Mouse (Mus musculus) adrenal gland, adult 10 weeks (tissue): Measurements from ENCODE around the gene Zbtb42. TPM values are rescaled to one million over a fixed set of nuclear protein-coding genes. Genes with fewer than 3 reads are reported as not detected.

Experiments
- polyA plus RNA-seq: library from polyadenylated mRNA; stranded (reverse); fragments of 350-450 nt; fragmentation: Illumina TruSeq; extraction: RNeasy Lipid Tissue Mini Kit (QIAGEN cat#74804); gene quantifications from one replicate; pipeline ENCODE4 v1.2.3, GENCODE M21; 2014; ENCODE audit warnings: low read depth, low replicate concordance

Zbtb42 gene
- polyA plus RNA-seq = 0.58 TPM

DNA sequence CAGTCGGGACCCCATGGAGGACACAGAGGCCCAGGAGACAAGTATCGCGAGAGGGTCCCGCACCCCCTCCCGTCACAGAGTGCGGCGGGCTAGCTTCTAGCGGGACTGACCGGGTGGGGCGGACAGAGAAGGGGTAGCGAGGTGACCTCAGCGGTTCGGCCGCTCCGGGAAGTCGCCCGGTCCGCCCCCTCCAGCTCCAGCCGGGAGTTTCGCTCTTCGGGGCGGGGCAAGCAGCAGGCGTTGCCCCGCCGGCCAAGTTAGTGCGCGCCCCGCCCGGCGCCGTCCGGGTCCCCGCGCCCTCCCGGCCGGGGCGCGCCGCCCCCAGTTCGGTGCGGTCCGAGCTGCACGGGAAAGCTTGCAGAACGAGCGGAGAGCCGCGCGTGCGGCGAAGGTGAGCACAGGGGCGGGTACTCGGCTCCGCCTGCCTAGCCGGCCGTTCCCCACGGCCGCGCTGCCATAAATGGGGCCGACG, at the start of gene Zbtb42:
Gene Zbtb42 (plus strand): TSS at position 274 of the 472 bp plus-strand sequence.

DNA sequence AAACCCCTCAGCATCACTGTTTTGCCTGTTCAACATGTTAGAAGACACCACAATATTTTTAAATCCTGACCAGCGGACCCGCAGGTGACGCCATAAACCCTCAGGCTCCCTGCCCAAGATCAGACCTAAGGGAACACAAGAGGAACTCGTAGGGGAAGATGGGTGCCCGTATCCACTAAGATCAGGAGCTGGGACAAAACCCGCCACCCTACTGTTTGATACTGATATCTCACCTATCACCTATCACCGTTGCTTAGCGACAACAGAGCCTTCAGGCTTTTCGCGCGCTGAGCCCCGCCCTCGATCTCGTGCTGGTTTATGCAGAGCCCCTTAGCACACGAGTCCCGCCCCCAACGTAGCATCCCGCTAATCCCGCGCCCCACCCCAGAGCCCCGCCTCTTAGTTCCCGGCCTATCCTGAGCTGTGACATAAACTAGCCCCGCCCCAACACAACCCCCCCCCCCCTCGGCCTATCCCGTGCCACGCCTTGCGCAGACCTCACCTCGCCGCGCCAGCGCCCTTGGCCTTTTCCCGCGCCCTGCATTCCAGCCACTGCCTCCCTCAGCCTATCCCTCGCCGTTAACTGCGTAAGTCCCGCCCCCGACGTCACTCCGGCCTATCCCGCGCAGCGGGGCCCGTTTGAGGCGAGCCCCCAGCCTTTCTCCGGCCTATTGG, 34.3 kb upstream of the Zbtb42 start, which contains the start of gene Siva1:
Gene Siva1 (plus strand): TSS at position 500 of the 675 bp plus-strand sequence.

DNA sequence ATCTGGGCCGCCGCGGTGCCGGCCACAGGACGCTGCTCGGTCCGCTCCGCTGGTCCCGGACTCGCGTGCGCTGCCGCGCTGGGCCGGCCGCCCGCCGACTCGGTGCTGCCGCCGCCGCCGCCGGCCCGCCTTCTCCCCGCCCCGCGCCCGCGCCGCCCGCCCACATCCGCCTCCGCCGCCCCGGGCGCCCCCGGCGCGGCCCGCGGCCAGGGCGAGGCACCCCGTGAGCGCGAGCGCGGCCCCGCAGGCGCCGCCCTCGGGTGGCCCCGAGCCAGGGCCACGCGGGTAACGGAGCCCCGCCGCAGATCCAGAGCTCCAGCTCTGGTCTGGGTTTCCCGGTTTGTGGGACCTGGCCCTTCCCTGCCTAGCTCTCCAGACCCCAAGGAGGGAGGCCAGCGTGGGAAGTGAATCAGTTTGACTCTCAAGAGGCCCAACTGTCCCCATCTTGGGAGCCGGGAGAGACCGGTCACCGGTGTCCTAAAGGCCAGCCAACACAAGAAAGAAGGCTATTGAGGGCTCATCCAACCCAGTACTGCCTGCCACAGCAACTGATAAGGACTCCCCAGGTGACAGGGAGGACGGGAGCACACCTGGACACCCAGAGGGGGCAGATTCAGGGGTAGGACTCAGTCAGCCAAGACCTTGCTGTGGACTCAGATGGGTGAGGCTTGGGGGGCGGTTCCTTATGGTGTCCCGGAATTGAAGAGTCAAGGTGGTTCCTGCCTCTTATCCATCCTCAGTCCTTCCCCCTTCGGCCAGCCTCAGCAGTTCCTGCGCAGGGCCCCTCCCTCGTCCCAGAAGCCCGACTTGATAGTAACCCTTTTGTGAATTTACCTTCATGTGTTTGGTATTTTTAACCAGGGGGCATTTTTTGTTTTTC, 4.3 kb upstream of the Zbtb42 start, which contains the start of gene Akt1:
Gene Akt1 (minus strand): TSS at position 753 of the 880 bp plus-strand sequence.

DNA sequence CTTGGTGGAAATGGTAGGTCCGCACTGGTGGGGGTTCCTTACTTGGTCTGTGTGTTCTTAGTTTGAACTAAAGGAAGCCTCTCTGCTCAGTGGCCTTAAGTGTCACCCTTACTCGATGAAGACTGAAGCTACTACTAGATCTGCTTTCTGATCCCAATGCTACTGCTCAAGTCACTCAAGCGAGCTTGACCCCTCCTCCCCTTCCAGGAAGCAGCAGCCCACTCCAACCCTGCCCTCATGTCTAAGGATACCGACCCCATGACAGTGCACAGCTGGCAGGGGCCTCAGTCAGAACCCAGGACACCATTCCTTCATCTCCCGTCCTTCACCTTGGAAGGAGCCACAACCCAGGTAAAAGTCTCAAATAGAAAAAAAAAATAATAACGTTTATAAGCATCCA, 41.6 kb downstream of the Zbtb42 start, which contains the start of gene Cep170b:
Gene Cep170b (plus strand): TSS at position 240 of the 400 bp plus-strand sequence.

Other genes starting within 250 kb of the Zbtb42 start
- gene A530016L24Rik, start 189.4 kb upstream of the Zbtb42 start, polyA plus RNA-seq = 2.0 TPM
- gene Tmem179, start 162.1 kb upstream of the Zbtb42 start, polyA plus RNA-seq = not detected
- 1.5 TPM for gene Inf2, start 90.0 kb upstream of the Zbtb42 start, polyA plus RNA-seq
- 2.8 TPM for gene Adssl1, start 58.8 kb upstream of the Zbtb42 start, polyA plus RNA-seq
- gene Siva1, start 34.1 kb upstream of the Zbtb42 start, polyA plus RNA-seq = 2.4 TPM
- gene Akt1, start 3.9 kb upstream of the Zbtb42 start, polyA plus RNA-seq = 11.5 TPM
- gene Cep170b, start 41.6 kb downstream of the Zbtb42 start, polyA plus RNA-seq = 12.4 TPM
- not detected for gene Pld4, start 81.8 kb downstream of the Zbtb42 start, polyA plus RNA-seq
- 1.1 TPM for gene Ahnak2, start 123.8 kb downstream of the Zbtb42 start, polyA plus RNA-seq
- 1.9 TPM for gene Clba1, start 130.1 kb downstream of the Zbtb42 start, polyA plus RNA-seq
- 6.9 TPM for gene Cdca4, start 150.6 kb downstream of the Zbtb42 start, polyA plus RNA-seq
- not detected for gene Gpr132, start 189.4 kb downstream of the Zbtb42 start, polyA plus RNA-seq